Mouse (Mus musculus) liver, adult 2 months (tissue): Measurements from ENCODE around the gene Krt23. TPM values are rescaled to one million over a fixed set of nuclear protein-coding genes. Genes with fewer than 3 reads are reported as not detected.

Source experiments
- DNase-seq: peaks from one replicate; pipeline ENCODE4 v3.0.0-alpha.2; 2011; ENCODE audit warnings: low read depth, low spot score; ENCODE audit errors: extremely low read depth
- H3K27ac ChIP-seq: fragments of 200-500 bp; replicated peaks from 2 replicates; pipeline ENCODE4 v1.5.1; 2012; ENCODE audit warnings: low read depth, mild to moderate bottlenecking, control low read depth, inconsistent platforms, low read length; ENCODE audit not compliant: insufficient read depth
- H3K27me3 ChIP-seq: fragments of 200-500 bp; 2 replicates; pipeline ENCODE4 v1.6.1; 2012; ENCODE audit warnings: mild to moderate bottlenecking, moderate library complexity, low read length, inconsistent platforms; ENCODE audit not compliant: control insufficient read depth, insufficient read depth
- H3K36me3 ChIP-seq: fragments of 200-500 bp; 2 replicates; pipeline ENCODE4 v1.6.1; 2012; ENCODE audit warnings: low read length, inconsistent platforms; ENCODE audit not compliant: control insufficient read depth, insufficient read depth
- H3K4me1 ChIP-seq: fragments of 200-500 bp; 2 replicates; pipeline ENCODE4 v1.6.1; 2011; ENCODE audit warnings: low read length; ENCODE audit not compliant: control insufficient read depth, insufficient read depth
- H3K4me3 ChIP-seq: fragments of 200-500 bp; 2 replicates; pipeline ENCODE4 v1.5.1; 2011; ENCODE audit warnings: low read depth, mild to moderate bottlenecking, control low read depth, low read length, moderate library complexity; ENCODE audit not compliant: insufficient read depth
- H3K79me2 ChIP-seq: fragments of 200-500 bp; 2 replicates; pipeline ENCODE4 v1.6.1; 2012; ENCODE audit warnings: inconsistent platforms, mild to moderate bottlenecking, low read length, moderate library complexity; ENCODE audit not compliant: control insufficient read depth, insufficient read depth
- H3K9ac ChIP-seq: fragments of 200-500 bp; 2 replicates; pipeline ENCODE4 v1.6.1; 2012; ENCODE audit warnings: low read depth, mild to moderate bottlenecking, control low read depth, inconsistent platforms, low read length
- CTCF ChIP-seq: fragments of 200-500 bp; IDR thresholded peaks from 2 replicates; pipeline ENCODE4 v1.5.1; 2011; ENCODE audit warnings: low read depth, low read length, control low read depth
- POLR2A ChIP-seq: fragments of 200-500 bp; IDR thresholded peaks from 2 replicates; pipeline ENCODE4 v1.6.1; 2011; ENCODE audit warnings: low read length, control low read depth; ENCODE audit not compliant: insufficient read depth; ENCODE audit errors: extremely low read depth
- WGBS: fragments of 180-500 bp; shearing (Covaris S2); methylation state at CpG from one replicate; pipeline ENCODE4 v1.1.7; 2018; 5-methylcytosine and 5-hydroxymethylcytosine counted together
- polyA plus RNA-seq: library from polyadenylated mRNA; depleted of rRNA; stranded (reverse); fragments of >200 nt; gene quantifications from 2 replicates; pipeline ENCODE4 v1.2.3, GENCODE M21; 2012
- total RNA-seq: library from RNA; depleted of rRNA; stranded (reverse); fragments of >200 nt; gene quantifications from 2 replicates; pipeline ENCODE4 v1.2.3, GENCODE M21; 2014

Gene Krt23
- total and polyA plus RNA-seq, 2 experiments: 1.4 to 4.0 TPM

GRCm38 (mm10) chr11:99496460-99496859 is 3.5 kb upstream of the Krt23 start:
- no peaks in the 10 kb centered on the region for H3K36me3 ChIP-seq
- H3K79me2 ChIP-seq: no peaks in the 10 kb centered on the region
- H3K9ac ChIP-seq: no peak overlapping the region
- H3K4me1 ChIP-seq: peaks cover 7% of the 10 kb centered on the region; the same call in 1 of the 2 replicates
- DNase-seq: no peak
- WGBS: 74% methylated on average over 4 of the region's 4 CpGs
- no peak overlapping the region for H3K4me3 ChIP-seq
- no peak for TF ChIP-seq CTCF
- TF ChIP-seq POLR2A: no peak
- H3K27ac ChIP-seq: no peak overlapping the region
- H3K27me3 ChIP-seq: peaks cover 2% of the 10 kb centered on the region; the same call in 1 of the 2 replicates

- Histone ChIP-seq H3K27me3 (peaks cover 2% of the 10 kb centered on the region; the same call in 1 of the 2 replicates), H3K36me3 (no peaks in the 10 kb centered on the region), H3K79me2 (no peaks in the 10 kb centered on the region), H3K4me3 (no peak overlapping the region), H3K4me1 (peaks cover 19% of the 10 kb centered on the region), H3K9ac (no peak overlapping the region), H3K27ac (no peak overlapping the region)
- WGBS: 89% methylated on average over 4 of the region's 4 CpGs
- DNase-seq: no peak
- TF ChIP-seq CTCF (no peak), POLR2A (no peak)
Measured at GRCm38 (mm10) chr11:99494741-99495140, 1.8 kb upstream of the Krt23 start.

GRCm38 (mm10) chr11:99493574-99493850 is 575 bp upstream of the Krt23 start:
- 38% methylated on average over 5 of the region's 5 CpGs for WGBS
- H3K36me3 ChIP-seq: no peaks in the 10 kb centered on the region
- H3K4me3 ChIP-seq: no peak overlapping the region
- H3K9ac ChIP-seq: no peak overlapping the region
- TF ChIP-seq POLR2A (no peak), CTCF (no peak)
- H3K79me2 ChIP-seq: no peaks in the 10 kb centered on the region
- peaks cover 2% of the 10 kb centered on the region; the same call in 1 of the 2 replicates for H3K27me3 ChIP-seq
- no peak for DNase-seq
- H3K4me1 ChIP-seq: peaks cover 27% of the 10 kb centered on the region
- no peak overlapping the region for H3K27ac ChIP-seq

GRCm38 (mm10) chr11:99491040-99491439 is 1.9 kb downstream of the Krt23 start:
- 14% methylated on average over 8 of the region's 8 CpGs for WGBS
- H3K27me3 ChIP-seq: 0 out of 2 replicates have a peak, but pooled peaks cover 2% of the 10 kb centered on the region
- peak; percentile 80 for DNase-seq

GRCm38 (mm10) chr11:99490624-99491023 is 2.3 kb downstream of the Krt23 start:
- TF ChIP-seq CTCF: no peak
- no peak for TF ChIP-seq POLR2A
- WGBS: 10% methylated on average over 4 of the region's 4 CpGs
- H3K36me3 ChIP-seq: no peaks in the 10 kb centered on the region
- no peak overlapping the region for H3K27ac ChIP-seq
- peaks cover 27% of the 10 kb centered on the region for H3K4me1 ChIP-seq
- H3K27me3 ChIP-seq: 0 out of 2 replicates have a peak, but pooled peaks cover 2% of the 10 kb centered on the region
- no peak overlapping the region for H3K4me3 ChIP-seq
- peak; percentile 78 for DNase-seq
- no peak overlapping the region for H3K9ac ChIP-seq
- no peaks in the 10 kb centered on the region for H3K79me2 ChIP-seq

More at GRCm38 (mm10) chr11:99491040-99491439, 1.9 kb downstream of the Krt23 start:
- Histone ChIP-seq H3K4me3 (no peak overlapping the region), H3K4me1 (peaks cover 27% of the 10 kb centered on the region), H3K9ac (no peak overlapping the region), H3K36me3 (no peaks in the 10 kb centered on the region), H3K79me2 (no peaks in the 10 kb centered on the region), H3K27ac (no peak overlapping the region)
- TF ChIP-seq POLR2A (no peak), CTCF (no peak)

- Histone ChIP-seq H3K79me2 (no peaks in the 10 kb centered on the region), H3K4me3 (no peak overlapping the region), H3K27ac (no peak overlapping the region), H3K36me3 (no peaks in the 10 kb centered on the region), H3K9ac (no peak overlapping the region), H3K27me3 (0 out of 2 replicates have a peak, but pooled peaks cover 2% of the 10 kb centered on the region), H3K4me1 (peaks cover 27% of the 10 kb centered on the region)
- WGBS: 30% methylated on average over 3 of the region's 3 CpGs
- DNase-seq: peak; percentile 74
- no peak for TF ChIP-seq POLR2A
- TF ChIP-seq CTCF: no peak
Measured at GRCm38 (mm10) chr11:99489233-99489632, 3.7 kb downstream of the Krt23 start.
